Mouse (Mus musculus): ENCODE results near the gene Itpk1.

DNA sequence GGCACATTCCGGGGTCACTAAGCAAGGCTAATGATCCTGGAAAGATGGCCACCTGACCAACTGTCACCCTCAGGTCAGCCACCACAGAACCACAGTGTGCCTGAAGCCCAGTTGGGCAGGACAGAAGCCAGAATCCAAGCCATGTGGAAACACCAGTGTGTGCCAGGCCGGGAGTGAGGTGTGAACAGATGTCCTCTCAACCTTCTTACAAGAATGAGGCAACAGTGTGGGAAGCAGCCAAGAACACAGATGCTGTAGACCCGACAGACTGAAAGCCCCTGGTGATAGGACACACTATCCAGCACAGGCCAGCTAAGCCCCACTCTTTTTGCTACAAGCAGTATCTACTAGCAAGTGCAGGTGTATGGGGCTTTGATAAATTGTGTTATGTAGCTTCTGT lies 119.3 kb downstream of the Itpk1 start:
- TF ChIP-seq CTCF (IDR thresholded peaks at IDR 0.05) (no peak), EP300 (IDR thresholded peaks at IDR 0.05) (no peak)
